Mouse (Mus musculus): ENCODE measurements at regions not wholly inside any gene's neighbourhood (a gene's known extent, or its start where the extent isn't known, plus 50 kb on each side); places are given as distances from the start of the nearest gene placed in this dataset.
"Not testable (repeated sequence)": the region's sequence is repeated elsewhere in the genome, so short reads cannot be mapped to it uniquely, and the experiment has no call there.

GRCm38 (mm10) chr10:126319795-126320194 lies 353.8 kb downstream of the Lrig3 start:
- TF ChIP-seq CTCF (IDR thresholded peaks at IDR 0.05; ENCODE audit: borderline replicate concordance, insufficient read depth, low read depth, low read length), result no peak
- TF ChIP-seq POLR2A (IDR thresholded peaks at IDR 0.05; ENCODE audit: borderline replicate concordance, insufficient read depth, low read length), result no peak
- Histone ChIP-seq H3K27me3 (ENCODE audit: control insufficient read depth, insufficient read depth, low read length) (no peaks in the 10 kb centered on the region), H3K4me1 (ENCODE audit: control insufficient read depth, insufficient read depth, low read length) (no peaks in the 10 kb centered on the region), H3K4me3 (replicated peaks; ENCODE audit: insufficient read depth, low read depth, low read length) (no peak overlapping the region), H3K27ac (ENCODE audit: insufficient read depth, low read length) (no peak overlapping the region)
- no peak for DNase-seq
- 93% methylated on average over 10 of the region's 10 CpGs for WGBS

GRCm38 (mm10) chr10:126299962-126300361 lies 334.0 kb downstream of the Lrig3 start:
- no peak for DNase-seq
- TF ChIP-seq CTCF (IDR thresholded peaks at IDR 0.05; ENCODE audit: borderline replicate concordance, insufficient read depth, low read depth, low read length) (no peak), POLR2A (IDR thresholded peaks at IDR 0.05; ENCODE audit: borderline replicate concordance, insufficient read depth, low read length) (no peak)
- H3K4me1 ChIP-seq (ENCODE audit: control insufficient read depth, insufficient read depth, low read length), result no peaks in the 10 kb centered on the region
- no peaks in the 10 kb centered on the region for H3K27me3 ChIP-seq (ENCODE audit: control insufficient read depth, insufficient read depth, low read length)
- 88% methylated on average over 1 of the region's 1 CpGs for WGBS
- H3K4me3 ChIP-seq (replicated peaks; ENCODE audit: insufficient read depth, low read depth, low read length), result no peak overlapping the region
- H3K27ac ChIP-seq (ENCODE audit: insufficient read depth, low read length), result no peak overlapping the region

- H3K4me3 ChIP-seq (replicated peaks; ENCODE audit: insufficient read depth, low read depth, low read length), result no peak overlapping the region
- no peaks in the 10 kb centered on the region for H3K27me3 ChIP-seq (ENCODE audit: control insufficient read depth, insufficient read depth, low read length)
- no peaks in the 10 kb centered on the region for H3K4me1 ChIP-seq (ENCODE audit: control insufficient read depth, insufficient read depth, low read length)
- H3K27ac ChIP-seq (ENCODE audit: insufficient read depth, low read length), result no peak overlapping the region
- WGBS, result 73% methylated on average over 6 of the region's 6 CpGs
- no peak for DNase-seq
- TF ChIP-seq POLR2A (IDR thresholded peaks at IDR 0.05; ENCODE audit: borderline replicate concordance, insufficient read depth, low read length) (no peak), CTCF (IDR thresholded peaks at IDR 0.05; ENCODE audit: borderline replicate concordance, insufficient read depth, low read depth, low read length) (no peak)
Measured at GRCm38 (mm10) chr10:126298211-126298610, 332.2 kb downstream of the Lrig3 start.

GRCm38 (mm10) chr10:126295853-126296252 lies 329.9 kb downstream of the Lrig3 start:
- TF ChIP-seq CTCF (IDR thresholded peaks at IDR 0.05; ENCODE audit: borderline replicate concordance, insufficient read depth, low read depth, low read length), result no peak
- TF ChIP-seq POLR2A (IDR thresholded peaks at IDR 0.05; ENCODE audit: borderline replicate concordance, insufficient read depth, low read length), result no peak
- 19% methylated on average over 7 of the region's 7 CpGs for WGBS
- no peak overlapping the region for H3K4me3 ChIP-seq (replicated peaks; ENCODE audit: insufficient read depth, low read depth, low read length)

GRCm38 (mm10) chr10:126291765-126292164 lies 325.8 kb downstream of the Lrig3 start:
- Histone ChIP-seq H3K4me3 (replicated peaks; ENCODE audit: insufficient read depth, low read depth, low read length) (no peak overlapping the region), H3K27me3 (ENCODE audit: control insufficient read depth, insufficient read depth, low read length) (no peaks in the 10 kb centered on the region), H3K4me1 (ENCODE audit: control insufficient read depth, insufficient read depth, low read length) (no peaks in the 10 kb centered on the region), H3K27ac (ENCODE audit: insufficient read depth, low read length) (no peak overlapping the region)
- no peak for TF ChIP-seq CTCF (IDR thresholded peaks at IDR 0.05; ENCODE audit: borderline replicate concordance, insufficient read depth, low read depth, low read length)
- DNase-seq, result no peak

More at GRCm38 (mm10) chr10:126295853-126296252, 329.9 kb downstream of the Lrig3 start:
- Histone ChIP-seq H3K4me1 (ENCODE audit: control insufficient read depth, insufficient read depth, low read length) (no peaks in the 10 kb centered on the region), H3K27ac (ENCODE audit: insufficient read depth, low read length) (no peak overlapping the region), H3K27me3 (ENCODE audit: control insufficient read depth, insufficient read depth, low read length) (no peaks in the 10 kb centered on the region)
- no peak for DNase-seq

- not testable (repeated sequence) for H3K4me1 ChIP-seq (ENCODE audit: control insufficient read depth, insufficient read depth, low read length); H3K4me3 ChIP-seq (replicated peaks; ENCODE audit: insufficient read depth, low read depth, low read length); DNase-seq; H3K27me3 ChIP-seq (ENCODE audit: control insufficient read depth, insufficient read depth, low read length); H3K27ac ChIP-seq (ENCODE audit: insufficient read depth, low read length)
- 92% methylated on average over 9 of the region's 13 CpGs for WGBS
Measured at GRCm38 (mm10) chr10:126285096-126285495, 319.1 kb downstream of the Lrig3 start.

- H3K4me1 ChIP-seq (ENCODE audit: control insufficient read depth, insufficient read depth, low read length), result no peaks in the 10 kb centered on the region
- H3K27ac ChIP-seq (ENCODE audit: insufficient read depth, low read length), result no peak overlapping the region
- WGBS, result 95% methylated on average over 12 of the region's 12 CpGs
- TF ChIP-seq CTCF (IDR thresholded peaks at IDR 0.05; ENCODE audit: borderline replicate concordance, insufficient read depth, low read depth, low read length), result no peak
- no peak for TF ChIP-seq POLR2A (IDR thresholded peaks at IDR 0.05; ENCODE audit: borderline replicate concordance, insufficient read depth, low read length)
- no peak for DNase-seq
- no peaks in the 10 kb centered on the region for H3K27me3 ChIP-seq (ENCODE audit: control insufficient read depth, insufficient read depth, low read length)
- H3K4me3 ChIP-seq (replicated peaks; ENCODE audit: insufficient read depth, low read depth, low read length), result no peak overlapping the region
Measured at GRCm38 (mm10) chr10:126270376-126270775, 304.4 kb downstream of the Lrig3 start.

GRCm38 (mm10) chr10:126267321-126267998 lies 301.5 kb downstream of the Lrig3 start:
- Histone ChIP-seq H3K27me3 (ENCODE audit: control insufficient read depth, insufficient read depth, low read length) (no peaks in the 10 kb centered on the region), H3K4me3 (replicated peaks; ENCODE audit: insufficient read depth, low read depth, low read length) (no peak overlapping the region), H3K4me1 (ENCODE audit: control insufficient read depth, insufficient read depth, low read length) (no peaks in the 10 kb centered on the region), H3K27ac (ENCODE audit: insufficient read depth, low read length) (no peak overlapping the region)
- no peak for DNase-seq
- 95% methylated on average over 2 of the region's 2 CpGs for WGBS
- TF ChIP-seq CTCF (IDR thresholded peaks at IDR 0.05; ENCODE audit: borderline replicate concordance, insufficient read depth, low read depth, low read length) (no peak), POLR2A (IDR thresholded peaks at IDR 0.05; ENCODE audit: borderline replicate concordance, insufficient read depth, low read length) (no peak)

Measured in cerebellum, adult 2 months (tissue).